Mouse (Mus musculus) limb, embryonic 14.5 days (tissue): Measurements from ENCODE around the gene Ikbip. TPM values are rescaled to one million over a fixed set of nuclear protein-coding genes. Genes with fewer than 3 reads are reported as not detected.

Experiments used
- ATAC-seq: fragments of 200-750 bp; cut with Nextera tagmentation; 2 replicates; pipeline ENCODE4 v1.8.0; 2017; ENCODE audit warnings: low read depth, moderate number of reproducible peaks, moderate TSS enrichment; ENCODE audit not compliant: low FRiP score
- DNase-seq: peaks from one replicate; pipeline ENCODE4 v3.0.0-alpha.2; 2015; ENCODE audit warnings: low spot score
- H3K27ac ChIP-seq: fragments of 300-500 bp; sonication (generic); replicated peaks from 2 replicates; pipeline ENCODE4 v1.5.1; 2014; ENCODE audit warnings: low read depth, mild to moderate bottlenecking, low read length, moderate library complexity, mixed read lengths
- H3K27me3 ChIP-seq: fragments of 300-500 bp; sonication (generic); 2 replicates; pipeline ENCODE4 v1.6.1; 2014; ENCODE audit warnings: low read length, mixed read lengths; ENCODE audit not compliant: control insufficient read depth, insufficient read depth
- H3K36me3 ChIP-seq: fragments of 300-500 bp; sonication (generic); 2 replicates; pipeline ENCODE4 v1.6.1; 2014; ENCODE audit warnings: mild to moderate bottlenecking, low read length, moderate library complexity, mixed read lengths; ENCODE audit not compliant: control insufficient read depth, insufficient read depth
- H3K4me1 ChIP-seq: fragments of 300-500 bp; sonication (generic); 2 replicates; pipeline ENCODE4 v1.6.1; 2014; ENCODE audit warnings: antibody characterized with exemption, low read length, mixed read lengths; ENCODE audit not compliant: control insufficient read depth, insufficient read depth
- H3K4me2 ChIP-seq: fragments of 300-500 bp; sonication (generic); replicated peaks from 2 replicates; pipeline ENCODE4 v1.6.1; 2014; ENCODE audit warnings: low read depth, mild to moderate bottlenecking, low read length, moderate library complexity; ENCODE audit not compliant: severe bottlenecking
- H3K4me3 ChIP-seq: fragments of 300-500 bp; sonication (generic); replicated peaks from 2 replicates; pipeline ENCODE4 v1.5.1; 2014; ENCODE audit warnings: low read length
- H3K9ac ChIP-seq: fragments of 300-500 bp; sonication (generic); 2 replicates; pipeline ENCODE4 v1.6.1; 2014; ENCODE audit warnings: mild to moderate bottlenecking, low read depth, low read length, moderate library complexity; ENCODE audit not compliant: severe bottlenecking
- H3K9me3 ChIP-seq: fragments of 300-500 bp; sonication (generic); 2 replicates; pipeline ENCODE4 v1.6.1; 2016; ENCODE audit warnings: low read length; ENCODE audit not compliant: control insufficient read depth
- POLR2A ChIP-seq: fragments of 200-500 bp; IDR thresholded peaks from 2 replicates; pipeline ENCODE4 v1.8.0; 2012; ENCODE audit warnings: inconsistent platforms, mild to moderate bottlenecking, moderate library complexity, borderline replicate concordance; ENCODE audit not compliant: insufficient read depth, insufficient read length; ENCODE audit errors: extremely low read depth
- WGBS: fragments of 180-500 bp; shearing (Covaris S2); extraction: QIAGEN DNeasy Blood & Tissue Kit; methylation state at CpG from one replicate; pipeline ENCODE4 v1.1.7; 2014; 5-methylcytosine and 5-hydroxymethylcytosine counted together
- polyA plus RNA-seq, 2 experiments: library from polyadenylated mRNA; depleted of rRNA in 1 of 2; stranded (reverse) in 1 of 2; unstranded in 1 of 2; fragments of >200 nt; fragmentation: Nextera tagmentation in 1 of 2; extraction: Ambion mirVana in 1 of 2; gene quantifications; 2 replicates each; pipeline versions ENCODE4 v1.2.1 to v1.2.3; 2012 to 2014

Ikbip gene
- polyA plus RNA-seq, 2 experiments: 54.5 to 79.2 TPM

DNA sequence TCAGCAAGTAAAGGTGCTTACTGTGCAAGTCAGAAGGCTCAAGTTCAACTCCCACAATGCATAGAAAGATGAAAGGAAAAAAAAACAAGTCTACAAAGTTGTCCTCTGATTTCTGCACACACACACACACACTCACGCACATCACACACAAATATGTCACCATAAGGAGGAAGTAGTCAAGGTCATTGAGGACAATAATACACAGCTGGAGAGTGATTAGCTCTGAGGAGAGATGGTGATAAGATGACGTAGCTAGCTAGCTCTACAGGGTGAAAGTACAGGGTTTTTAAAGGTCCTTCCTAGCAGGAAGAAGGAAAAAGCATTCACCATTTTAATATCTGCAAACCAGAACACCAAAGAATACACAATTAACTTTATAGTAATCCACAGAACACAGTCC, 44.7 kb downstream of the Ikbip start:
- no peak for DNase-seq
- no peaks in the 10 kb centered on the region for H3K27me3 ChIP-seq
- no peak overlapping the region for H3K4me2 ChIP-seq
- WGBS: 85% methylated on average over 2 of the region's 2 CpGs
- H3K4me3 ChIP-seq: no peak overlapping the region
- ATAC-seq: no peak
- no peak for TF ChIP-seq POLR2A
- peaks cover 6% of the 10 kb centered on the region; the same call in 1 of the 2 replicates for H3K4me1 ChIP-seq
- no peak overlapping the region for H3K27ac ChIP-seq
- H3K9me3 ChIP-seq: no peaks in the 10 kb centered on the region
- H3K9ac ChIP-seq: no peak overlapping the region
- no peaks in the 10 kb centered on the region for H3K36me3 ChIP-seq

DNA sequence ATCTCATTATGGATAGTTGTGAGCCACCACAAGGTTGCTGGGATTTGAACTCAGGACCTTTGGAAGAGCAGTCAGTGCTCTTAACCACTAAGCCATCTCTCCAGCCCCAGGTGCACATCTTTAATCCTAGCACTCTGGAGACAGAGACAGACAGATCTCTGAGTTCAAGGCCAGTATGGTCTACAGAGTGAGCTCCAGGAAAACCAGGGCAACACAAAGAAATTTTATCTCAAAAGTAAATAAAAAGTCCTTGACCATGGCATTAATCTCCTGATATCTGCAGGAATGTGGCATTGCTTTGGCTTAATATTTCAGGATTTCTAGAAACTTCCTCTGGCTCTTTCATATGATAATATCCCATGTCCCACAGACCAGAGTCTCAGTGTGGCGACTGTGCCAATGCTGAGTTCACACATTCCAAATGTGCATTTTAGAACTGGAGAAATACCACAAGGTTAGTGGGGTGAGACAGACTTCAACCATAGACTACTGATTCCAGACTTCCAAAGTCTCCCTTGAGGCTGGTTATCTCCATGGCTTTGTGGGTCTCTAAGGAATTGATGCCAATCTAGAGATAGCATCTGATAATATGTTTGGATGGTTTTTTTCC, 45.9 kb downstream of the Ikbip start:
- 83% methylated on average over 1 of the region's 1 CpGs for WGBS
- ATAC-seq: no peak
- no peak for TF ChIP-seq POLR2A

DNA sequence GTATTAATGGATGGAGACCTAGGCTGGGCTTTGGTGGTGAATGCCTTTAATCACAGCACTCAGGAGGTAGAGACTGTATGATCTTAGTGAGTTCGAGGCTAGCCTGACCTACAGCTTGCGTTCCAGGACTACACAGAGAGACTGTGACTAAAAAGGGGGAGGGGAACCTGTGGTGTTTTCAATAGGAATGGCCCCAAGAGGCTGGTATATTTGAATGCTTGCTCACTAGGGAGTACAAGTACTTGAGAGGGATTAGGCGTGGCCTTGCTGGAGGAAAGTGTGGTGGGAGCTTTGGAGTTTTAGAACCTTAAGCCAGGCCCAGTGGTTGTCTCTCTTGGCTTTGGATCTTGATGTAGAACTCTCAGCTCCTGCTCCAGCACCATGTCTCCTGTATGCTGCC, 48.1 kb downstream of the Ikbip start:
- WGBS: 94% methylated on average over 3 of the region's 3 CpGs
- ATAC-seq (no peak), DNase-seq (no peak)
- H3K9ac ChIP-seq: no peak overlapping the region
- H3K4me1 ChIP-seq: no peaks in the 10 kb centered on the region
- no peak overlapping the region for H3K4me2 ChIP-seq
- TF ChIP-seq POLR2A: no peak
- no peaks in the 10 kb centered on the region for H3K9me3 ChIP-seq
- H3K27ac ChIP-seq: no peak overlapping the region
- H3K36me3 ChIP-seq: no peaks in the 10 kb centered on the region
- no peak overlapping the region for H3K4me3 ChIP-seq
- no peaks in the 10 kb centered on the region for H3K27me3 ChIP-seq

More for the DNA sequence above, 45.9 kb downstream of the Ikbip start:
- Histone ChIP-seq H3K9me3 (no peaks in the 10 kb centered on the region), H3K27ac (no peak overlapping the region), H3K36me3 (no peaks in the 10 kb centered on the region), H3K27me3 (no peaks in the 10 kb centered on the region), H3K4me2 (no peak overlapping the region), H3K9ac (no peak overlapping the region), H3K4me1 (no peaks in the 10 kb centered on the region), H3K4me3 (no peak overlapping the region)
- no peak for DNase-seq

DNA sequence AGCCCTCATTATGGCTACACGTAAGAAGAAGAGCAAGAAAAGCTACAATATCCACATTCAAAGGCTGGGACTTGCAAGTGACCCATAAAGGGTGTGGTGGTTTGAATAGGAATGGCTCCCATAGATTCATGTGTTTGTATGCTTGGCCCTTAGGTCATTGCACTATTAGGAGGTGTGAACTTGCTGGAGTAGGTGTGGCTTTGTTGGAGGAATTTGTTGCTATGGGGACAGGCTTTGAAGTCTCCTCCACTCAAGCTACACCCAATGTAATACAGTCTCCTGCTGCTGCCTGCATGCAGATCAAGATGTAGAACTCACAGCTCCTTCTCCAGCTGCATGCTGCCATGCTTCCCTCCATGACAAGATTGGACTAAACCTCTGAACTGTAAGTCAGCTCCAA, 48.8 kb downstream of the Ikbip start:
- DNase-seq: no peak
- no peak for ATAC-seq
- Histone ChIP-seq H3K27ac (no peak overlapping the region), H3K27me3 (no peaks in the 10 kb centered on the region), H3K4me2 (no peak overlapping the region), H3K4me3 (no peak overlapping the region), H3K4me1 (no peaks in the 10 kb centered on the region), H3K36me3 (no peaks in the 10 kb centered on the region), H3K9ac (no peak overlapping the region), H3K9me3 (no peaks in the 10 kb centered on the region)
- no peak for TF ChIP-seq POLR2A
- WGBS: 93% methylated on average over 1 of the region's 1 CpGs

DNA sequence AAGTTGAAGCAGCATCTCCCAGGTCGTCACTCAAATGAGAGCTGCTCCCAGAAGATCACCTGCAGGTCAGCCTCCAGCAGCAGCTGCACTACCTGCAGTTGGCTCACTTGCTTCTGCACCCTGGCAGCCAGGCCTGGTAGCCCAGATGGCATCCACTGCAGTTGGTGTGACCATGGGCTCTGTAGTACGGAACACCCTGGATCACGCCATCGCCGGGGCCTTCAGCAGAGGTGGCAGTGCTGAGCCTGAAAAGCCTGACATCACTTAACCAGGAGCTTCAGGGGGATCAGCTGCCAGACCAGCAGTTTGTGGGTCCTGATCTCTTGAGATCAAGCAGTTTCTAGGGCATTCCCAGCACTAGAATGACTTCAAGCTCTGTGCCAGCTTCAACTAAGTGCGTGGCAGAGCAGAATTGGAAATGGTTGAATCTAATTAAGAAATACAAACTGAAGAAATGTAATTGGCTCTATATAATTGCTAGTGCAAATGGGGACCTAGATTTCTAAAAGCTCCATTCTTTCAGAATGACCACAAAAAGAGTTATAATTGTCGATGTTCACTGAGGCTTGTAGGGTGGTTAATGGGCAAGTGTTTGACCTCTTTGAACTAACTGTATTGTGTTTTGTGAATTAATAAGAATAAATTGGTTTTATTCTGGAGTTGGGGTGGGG, 52.7 kb downstream of the Ikbip start:
- Histone ChIP-seq H3K27ac (no peak overlapping the region), H3K4me2 (no peak overlapping the region), H3K36me3 (no peaks in the 10 kb centered on the region), H3K9me3 (no peaks in the 10 kb centered on the region), H3K4me3 (no peak overlapping the region), H3K9ac (no peak overlapping the region), H3K4me1 (no peaks in the 10 kb centered on the region), H3K27me3 (no peaks in the 10 kb centered on the region)
- DNase-seq: no peak
- TF ChIP-seq POLR2A: no peak
- WGBS: 90% methylated on average over 7 of the region's 7 CpGs
- ATAC-seq: no peak
